Mouse (Mus musculus): ENCODE data around the gene Iqcd. TPM values are rescaled to one million over a fixed set of nuclear protein-coding genes. Genes with fewer than 3 reads are reported as not detected.

Gene Iqcd
- total RNA-seq, 2 experiments from 2014 or later, result 0.13 TPM; not detected in 1

DNA sequence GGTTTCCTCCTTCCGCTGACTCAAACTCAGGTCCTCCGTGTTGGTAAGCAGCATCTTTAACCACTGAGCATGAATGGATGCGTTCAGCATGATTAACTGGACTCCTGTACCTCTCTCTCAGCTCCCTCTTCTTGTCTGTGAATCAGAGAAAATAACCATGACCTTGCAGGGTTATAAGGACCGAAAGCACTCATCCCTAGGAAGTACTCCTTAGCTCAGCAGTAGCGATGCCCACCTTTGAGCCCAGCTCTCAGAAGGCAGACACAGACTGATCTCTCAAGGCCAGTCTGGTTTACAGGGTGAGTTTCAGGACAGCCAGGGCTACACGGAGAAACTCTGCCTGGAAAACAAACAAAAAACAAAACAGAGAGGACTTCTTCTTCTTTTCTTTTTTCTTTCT lies 5.7 kb downstream of the Iqcd start:
- intact Hi-C loops (cut with DNase I; ENCODE audit: low total_unique reads), result no loop called here
- no peak for DNase-seq

DNA sequence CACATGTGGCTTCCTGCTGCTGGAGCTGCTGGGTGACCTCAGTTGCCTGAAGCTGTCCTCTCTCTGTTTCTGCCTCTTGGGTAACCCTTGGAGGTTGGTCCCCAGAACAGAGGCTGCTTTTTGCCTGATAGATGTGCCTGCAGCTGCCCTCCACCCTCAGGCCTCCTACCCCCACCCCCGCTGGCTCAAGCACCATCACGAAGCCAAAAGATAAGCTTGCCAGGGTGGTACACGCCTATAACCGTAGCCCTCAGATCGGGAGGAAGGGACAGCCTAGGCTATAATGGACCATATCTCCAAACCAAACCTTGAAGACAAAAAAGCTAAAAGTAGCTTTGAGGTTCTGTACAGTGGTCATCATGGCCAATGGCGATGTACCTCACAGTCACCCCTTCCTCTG lies 10.8 kb downstream of the Iqcd start:
- DNase-seq, result no peak
- intact Hi-C loops (cut with DNase I; ENCODE audit: low total_unique reads), result loop anchor here (5.0 kb wide), 2 partner anchors 42 to 77 kb away; no protein-coding TSS in a partner anchor

DNA sequence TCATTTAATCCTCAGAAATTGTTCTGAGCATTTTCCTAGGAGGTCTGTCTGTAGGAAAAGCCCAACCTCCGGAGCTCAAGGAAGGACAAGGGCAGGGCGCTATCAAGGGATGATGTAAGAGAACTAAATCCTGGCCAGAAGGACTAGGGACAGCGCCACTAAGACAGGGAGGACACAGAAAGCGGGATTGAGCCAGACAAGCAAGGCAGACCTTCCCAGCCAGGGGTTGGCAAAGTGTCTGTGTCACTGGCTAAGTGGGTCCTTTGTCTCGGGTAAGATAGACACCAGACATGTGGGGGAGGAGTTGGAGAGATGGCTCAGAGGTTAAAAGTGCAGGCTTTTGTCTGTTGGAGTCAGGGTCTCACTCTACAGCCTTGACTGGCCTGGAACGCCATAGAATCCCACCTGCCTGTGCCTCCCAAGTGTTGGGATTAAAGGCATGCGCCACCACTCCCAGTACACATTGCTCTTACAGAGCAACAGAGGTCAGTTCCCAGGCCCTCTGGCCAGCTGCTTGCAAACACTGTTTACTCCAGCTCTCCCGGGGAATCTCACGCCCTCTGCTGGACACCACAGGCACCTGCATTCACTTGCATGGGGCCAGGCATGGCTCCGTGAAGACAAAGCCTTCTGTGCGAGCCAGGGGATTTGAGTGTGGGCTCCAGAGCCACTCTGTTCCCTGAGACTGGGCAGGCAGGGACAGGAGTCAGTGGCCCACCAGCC lies 12.3 kb downstream of the Iqcd start:
- no peak for DNase-seq
- intact Hi-C loops (cut with DNase I; ENCODE audit: low total_unique reads), result loop anchor here (5.0 kb wide), 2 partner anchors 44 to 79 kb away; no protein-coding TSS in a partner anchor

DNA sequence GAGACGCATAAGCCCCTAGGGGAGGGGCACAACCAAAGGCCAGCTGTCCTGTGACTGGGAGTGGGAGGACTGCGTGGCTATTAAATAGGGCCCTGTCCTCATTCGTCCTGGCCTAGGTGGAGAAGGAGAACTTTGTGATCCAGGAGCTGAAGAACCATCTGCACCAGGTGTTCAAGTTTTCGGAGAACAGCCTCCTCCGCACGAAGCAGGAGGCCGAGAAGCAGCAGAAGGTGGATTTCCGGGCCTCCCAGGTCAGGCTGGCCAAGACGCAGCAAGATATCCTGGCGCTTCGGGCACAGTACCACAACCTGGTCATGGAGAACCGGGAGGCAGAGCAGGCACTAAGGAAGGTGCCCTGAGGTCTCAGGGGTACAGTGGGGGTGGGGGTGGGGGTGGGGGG lies 13.4 kb downstream of the Iqcd start:
- intact Hi-C loops (cut with DNase I; ENCODE audit: low total_unique reads), result loop anchor here (5.0 kb wide), 2 partner anchors 45 to 80 kb away; no protein-coding TSS in a partner anchor

DNA sequence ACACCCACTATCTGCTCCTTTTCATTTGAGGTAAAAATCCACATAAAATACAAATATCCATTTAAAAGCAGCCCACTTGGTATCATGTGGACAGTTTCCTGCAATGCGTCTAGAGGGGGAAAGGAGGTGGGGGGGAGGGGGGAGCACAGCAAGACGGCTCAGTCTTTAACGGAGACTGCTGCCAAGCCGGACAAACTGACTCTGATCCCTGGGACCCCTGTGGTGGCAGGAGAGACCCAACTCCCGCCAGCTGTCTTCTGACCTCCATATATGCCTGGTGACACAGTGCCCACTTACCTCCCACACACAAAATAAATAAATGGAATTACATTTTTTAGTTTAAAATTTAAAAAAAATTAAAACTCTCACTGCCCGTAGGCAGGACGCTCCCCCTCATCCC lies 14.7 kb downstream of the Iqcd start:
- no peak for DNase-seq
- intact Hi-C loops (cut with DNase I; ENCODE audit: low total_unique reads), result loop anchor here (5.0 kb wide), 2 partner anchors 46 to 81 kb away; no protein-coding TSS in a partner anchor

More for the DNA sequence above, 13.4 kb downstream of the Iqcd start:
- DNase-seq, result no peak

DNA sequence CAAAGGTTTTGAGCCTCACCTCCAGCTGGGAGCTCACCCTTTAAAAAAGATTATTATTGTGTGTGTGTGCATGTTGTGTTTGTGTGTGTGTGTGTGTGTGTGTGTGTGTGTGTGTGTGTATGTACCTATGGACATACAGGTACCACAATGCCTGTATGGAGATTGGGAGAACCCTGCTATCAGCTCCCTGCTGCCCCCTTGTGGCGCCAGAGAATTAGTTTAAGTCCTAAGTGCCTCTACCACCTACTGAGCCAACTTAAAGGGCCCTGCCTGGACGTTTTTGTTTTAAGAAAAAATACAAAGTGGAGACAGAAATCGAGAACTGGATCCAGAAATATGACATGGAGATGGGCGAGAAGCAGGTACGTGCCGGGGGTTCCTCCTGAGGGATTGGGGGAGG lies 16.0 kb downstream of the Iqcd start:
- DNase-seq, result peak; percentile 83
- intact Hi-C loops (cut with DNase I; ENCODE audit: low total_unique reads), result loop anchor here (5.0 kb wide), 3 partner anchors 48 to 98 kb away; no protein-coding TSS in a partner anchor

DNA sequence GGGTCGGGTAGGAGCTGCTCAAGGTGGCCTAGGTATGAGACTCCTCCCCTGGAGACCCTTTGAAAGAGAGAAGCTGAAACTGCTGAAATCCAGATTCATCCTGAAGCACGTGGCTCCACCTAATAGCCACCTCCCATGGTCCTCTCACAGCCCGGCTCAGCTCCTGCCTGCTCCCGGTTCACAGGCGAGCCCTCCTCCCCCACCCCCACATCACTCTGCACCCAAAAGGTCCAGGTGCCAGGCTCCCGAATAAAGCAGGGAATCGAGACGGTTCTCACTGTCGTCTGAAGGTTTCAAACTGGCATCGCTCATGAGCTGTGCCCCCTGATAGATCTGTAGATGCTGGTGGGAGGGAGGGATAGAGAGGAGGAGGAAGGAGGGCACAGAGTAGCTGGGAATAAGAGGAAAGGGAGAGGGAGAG lies 16.4 kb downstream of the Iqcd start:
- intact Hi-C loops (cut with DNase I; ENCODE audit: low total_unique reads), result loop anchor here (5.0 kb wide), 1 partner anchor 98 kb away; no protein-coding TSS in a partner anchor
- DNase-seq, result no peak

DNA sequence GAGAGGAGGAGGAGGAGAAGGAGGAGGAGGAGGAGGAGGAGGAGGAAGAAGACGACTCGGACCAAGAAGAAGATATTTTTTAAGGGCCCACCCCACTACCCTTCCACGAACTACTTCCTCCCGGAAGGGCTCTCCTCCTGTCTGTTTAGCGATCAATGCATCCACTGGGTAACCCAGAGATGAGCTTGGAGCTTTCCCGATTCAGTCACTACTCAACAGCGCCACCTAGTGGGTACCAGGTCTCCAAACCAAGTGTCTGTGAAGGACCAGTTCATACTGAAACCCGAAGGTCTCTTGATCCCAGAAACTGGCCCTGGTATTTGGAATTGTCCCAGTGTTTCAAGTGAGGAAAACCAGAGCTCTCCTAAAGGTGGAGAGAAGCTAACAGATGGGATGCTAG lies 16.9 kb downstream of the Iqcd start:
- peak; percentile 89 for DNase-seq
- intact Hi-C loops (cut with DNase I; ENCODE audit: low total_unique reads), result loop anchor here (5.0 kb wide), 1 partner anchor 98 kb away; no protein-coding TSS in a partner anchor

DNA sequence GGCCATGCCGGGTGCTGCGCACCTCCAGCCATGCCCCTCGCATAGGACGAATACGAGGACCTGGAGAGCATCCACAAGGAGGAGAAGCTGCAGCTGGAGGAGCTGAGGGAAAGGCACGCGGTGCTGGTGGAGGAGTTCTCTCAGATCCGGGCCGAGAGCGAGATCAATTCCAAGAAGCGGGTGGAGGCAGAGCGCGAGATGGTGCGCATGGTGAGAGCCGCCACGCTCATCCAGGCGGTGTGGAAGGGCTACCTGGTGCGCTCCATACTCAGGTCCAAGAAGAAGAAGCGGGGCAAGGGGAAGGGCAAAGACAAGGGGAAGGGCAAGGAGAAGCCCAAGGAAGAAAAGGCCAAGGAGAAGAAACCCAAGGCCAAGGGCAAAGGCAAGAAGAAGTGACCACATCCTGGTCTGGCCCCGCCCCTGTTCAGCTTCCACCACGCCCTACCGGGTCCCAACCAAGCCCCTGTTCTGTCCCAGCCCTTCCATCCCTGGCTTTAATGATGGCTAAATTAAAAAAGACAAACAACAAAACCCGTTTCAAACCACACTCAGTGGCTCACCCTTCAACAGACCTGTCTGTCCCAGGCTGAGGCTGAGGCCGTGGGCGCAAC lies 17.9 kb downstream of the Iqcd start:
- intact Hi-C loops (cut with DNase I; ENCODE audit: low total_unique reads), result loop anchor here (5.0 kb wide), 1 partner anchor 99 kb away; no protein-coding TSS in a partner anchor
- DNase-seq, result no peak

DNA sequence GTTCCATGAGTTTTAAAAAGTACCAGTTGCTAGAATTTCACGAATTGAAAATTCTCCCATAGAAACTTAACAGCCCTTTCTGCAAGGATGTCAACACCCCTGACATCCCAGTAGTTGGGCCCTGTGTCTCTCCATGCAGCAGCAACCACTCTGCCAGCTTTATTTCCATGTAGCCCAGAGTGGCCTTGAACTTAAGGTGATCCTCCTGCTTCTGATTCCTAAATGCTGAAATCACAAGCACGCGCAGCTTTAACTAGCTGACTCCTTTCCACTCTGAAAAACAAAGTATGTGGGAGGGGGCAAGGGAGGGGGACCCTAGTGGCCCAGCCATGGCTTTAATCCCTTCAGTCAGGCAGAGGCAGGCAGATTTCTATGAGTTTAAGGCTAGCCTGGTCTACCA lies 18.5 kb downstream of the Iqcd start:
- intact Hi-C loops (cut with DNase I; ENCODE audit: low total_unique reads), result loop anchor here (5.0 kb wide), 1 partner anchor 100 kb away; no protein-coding TSS in a partner anchor

DNA sequence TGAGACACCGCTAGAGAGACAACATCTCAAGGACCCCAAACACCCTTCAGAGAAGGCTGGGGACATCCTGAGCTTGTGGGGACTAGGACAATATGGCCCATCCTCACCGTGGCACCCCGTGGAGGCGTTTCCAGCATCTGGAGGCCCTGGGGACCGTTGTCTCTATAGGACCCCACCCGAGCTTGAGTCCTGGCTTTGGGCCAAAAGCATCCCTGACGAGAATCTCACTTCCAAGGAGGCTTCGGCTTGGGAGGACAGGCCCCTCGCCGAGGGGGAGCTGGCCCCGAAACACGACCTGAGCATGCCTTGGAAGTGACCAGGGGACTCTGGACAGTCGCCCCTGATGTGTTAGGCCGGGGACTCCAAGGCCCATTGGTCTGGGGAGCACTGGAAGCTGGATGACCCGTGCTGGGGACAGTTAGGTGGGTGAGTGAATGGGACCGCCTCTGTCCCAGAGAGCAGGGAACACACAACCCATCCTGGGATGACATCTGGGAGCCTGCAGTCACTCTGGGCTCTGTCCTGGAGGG lies 20.5 kb downstream of the Iqcd start:
- intact Hi-C loops (cut with DNase I; ENCODE audit: low total_unique reads), result loop anchor here (5.0 kb wide), 1 partner anchor 102 kb away; no protein-coding TSS in a partner anchor
- no peak for DNase-seq

More for the DNA sequence above, 18.5 kb downstream of the Iqcd start:
- DNase-seq, result no peak

DNA sequence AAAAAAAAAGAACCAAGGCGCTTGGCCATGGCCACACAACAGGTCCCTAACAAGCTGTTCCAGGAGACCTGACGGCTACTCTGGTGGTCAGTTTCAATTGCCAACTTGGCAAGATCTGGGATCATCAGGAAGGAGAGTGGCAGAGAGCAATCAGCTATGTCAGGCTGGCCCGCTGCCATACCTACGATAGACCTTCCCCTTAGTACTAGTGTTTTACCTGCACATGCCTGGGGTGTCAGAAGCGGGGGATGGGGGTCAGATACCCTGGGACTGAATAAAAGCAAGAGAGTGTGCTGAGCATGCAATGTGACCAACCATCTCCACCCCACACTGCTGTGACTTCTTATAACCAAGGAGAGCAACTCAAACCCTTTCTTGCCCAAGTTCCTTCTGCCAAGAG lies 22.1 kb downstream of the Iqcd start:
- intact Hi-C loops (cut with DNase I; ENCODE audit: low total_unique reads), result no loop called here
- DNase-seq, result no peak

DNA sequence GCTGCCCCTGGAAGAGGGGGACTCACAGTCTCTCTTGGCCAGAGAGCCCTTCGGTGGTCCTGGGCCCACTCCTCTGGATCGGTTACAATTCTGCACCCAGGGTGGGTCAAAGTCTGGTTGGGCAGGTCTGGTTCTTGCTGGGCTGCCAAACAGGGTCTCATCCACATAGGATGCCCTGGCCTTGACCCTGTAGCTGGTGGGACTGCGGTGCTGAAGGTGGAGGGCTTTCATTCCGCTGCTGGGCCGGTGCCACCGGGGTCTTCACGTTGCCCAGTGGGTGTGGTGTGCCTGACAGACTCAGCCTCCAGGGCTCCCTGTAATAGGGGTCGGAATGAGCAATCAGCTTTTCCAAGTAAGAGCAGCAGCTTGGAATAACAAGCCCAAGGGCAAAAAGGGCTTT lies 22.6 kb downstream of the Iqcd start:
- no peak for DNase-seq
- intact Hi-C loops (cut with DNase I; ENCODE audit: low total_unique reads), result no loop called here

DNA sequence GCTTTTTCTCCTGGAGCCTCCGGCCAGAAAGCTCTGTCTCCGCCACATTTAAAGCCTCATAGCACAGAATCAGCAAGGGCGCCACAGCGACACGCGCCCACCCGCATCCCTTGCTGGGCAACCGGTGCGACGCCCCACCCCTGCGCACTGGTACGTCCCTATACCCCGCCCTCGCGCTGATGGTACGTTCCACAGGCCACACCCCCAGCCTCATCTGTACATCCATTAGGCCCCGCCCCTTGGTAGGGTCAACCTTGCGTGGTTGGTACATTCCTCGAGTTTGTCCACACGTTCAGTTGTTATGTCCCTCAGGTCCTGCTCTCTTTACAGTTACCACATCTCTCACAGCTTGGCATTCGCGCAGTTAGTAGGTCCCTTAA lies 23.6 kb downstream of the Iqcd start, which contains the start of the genes Rita1 and Ddx54:
Gene Rita1 (minus strand): TSS at position 148 of the 380 bp plus-strand sequence.
Gene Ddx54 (plus strand): TSS at position 298 of the 380 bp plus-strand sequence.
- intact Hi-C loops (cut with DNase I; ENCODE audit: low total_unique reads), result no loop called here

DNA sequence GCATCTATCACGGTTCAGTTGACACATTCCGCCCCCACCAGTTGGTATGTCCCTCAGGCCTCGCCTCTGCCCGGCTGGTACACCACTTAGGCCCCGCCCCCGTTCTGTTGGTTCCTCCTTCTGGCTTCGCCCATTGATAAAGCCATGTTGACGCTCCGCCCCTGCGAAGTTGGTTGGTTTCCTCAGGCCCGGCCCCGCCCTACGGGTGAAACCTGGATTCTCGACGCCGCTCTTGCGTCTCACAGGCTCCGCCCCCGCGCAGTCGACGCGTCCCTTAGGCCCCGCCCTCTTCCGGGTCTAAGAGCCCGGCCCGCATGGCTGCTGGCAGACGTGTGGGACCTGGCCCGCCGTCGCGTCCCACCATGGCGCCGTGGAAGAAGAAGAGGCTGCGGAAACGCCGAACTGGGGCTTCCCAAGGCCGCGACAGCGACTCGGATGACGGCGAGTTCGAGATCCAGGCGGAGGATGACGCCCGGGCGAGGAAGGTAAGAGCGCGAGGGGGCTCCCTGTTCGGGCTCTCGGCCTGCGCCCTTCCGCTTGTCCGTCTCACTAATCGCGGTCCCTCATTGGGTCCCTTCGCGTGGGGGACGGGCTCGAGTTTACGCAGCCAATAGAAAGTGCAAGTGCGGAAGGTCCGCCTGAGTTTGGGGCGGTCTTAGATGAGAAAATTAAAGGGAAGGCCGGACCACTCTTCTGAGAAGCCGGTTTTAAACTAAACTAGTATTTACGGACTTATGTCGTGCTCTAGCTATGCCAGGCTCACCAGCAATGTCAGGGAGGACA lies 24.2 kb downstream of the Iqcd start:
- DNase-seq, result peak; percentile 100
- intact Hi-C loops (cut with DNase I; ENCODE audit: low total_unique reads), result no loop called here

More for the DNA sequence above, 23.6 kb downstream of the Iqcd start, which contains the start of the genes Rita1 and Ddx54:
- peak; percentile 96 for DNase-seq

DNA sequence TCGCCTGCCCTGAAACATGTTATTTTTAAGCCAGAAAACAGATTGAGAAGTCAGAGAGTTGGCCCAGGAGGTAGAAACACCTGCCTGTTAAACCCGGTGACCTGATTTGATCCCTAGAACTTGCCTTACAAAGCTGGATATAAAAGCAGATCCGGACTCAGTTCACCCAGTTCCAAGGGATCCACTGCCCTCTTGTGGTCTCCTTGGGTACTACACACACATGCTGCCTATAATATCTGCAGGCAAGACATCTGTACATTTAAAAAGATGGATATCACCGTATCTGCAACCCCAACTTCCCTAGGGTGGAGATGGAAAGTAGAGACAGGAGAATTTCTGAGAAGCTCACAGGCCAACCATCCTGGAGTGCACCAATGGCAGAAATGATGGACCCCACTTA lies 27.1 kb downstream of the Iqcd start:
- DNase-seq, result no peak
- intact Hi-C loops (cut with DNase I; ENCODE audit: low total_unique reads), result no loop called here

DNA sequence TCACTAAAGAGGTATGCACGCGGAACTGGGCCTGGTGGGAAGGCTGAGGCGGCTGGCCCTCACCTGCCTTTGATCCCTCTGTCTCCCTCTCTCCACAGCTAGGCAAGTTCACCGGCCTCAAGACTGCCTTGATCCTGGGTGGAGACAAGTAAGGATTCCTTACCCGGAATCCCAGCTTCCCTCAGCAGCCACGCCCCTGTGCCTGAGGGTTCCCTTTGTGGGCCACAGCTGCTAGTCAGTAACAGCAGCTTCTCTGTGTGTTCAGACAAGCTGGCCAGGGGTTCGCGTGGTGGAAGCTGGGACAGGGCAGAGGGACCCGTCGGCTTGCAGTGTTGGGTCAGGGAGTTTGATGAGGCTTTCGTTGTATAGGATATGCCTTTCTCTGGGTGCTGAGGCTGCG lies 30.0 kb downstream of the Iqcd start:
- DNase-seq, result no peak
- intact Hi-C loops (cut with DNase I; ENCODE audit: low total_unique reads), result no loop called here

DNA sequence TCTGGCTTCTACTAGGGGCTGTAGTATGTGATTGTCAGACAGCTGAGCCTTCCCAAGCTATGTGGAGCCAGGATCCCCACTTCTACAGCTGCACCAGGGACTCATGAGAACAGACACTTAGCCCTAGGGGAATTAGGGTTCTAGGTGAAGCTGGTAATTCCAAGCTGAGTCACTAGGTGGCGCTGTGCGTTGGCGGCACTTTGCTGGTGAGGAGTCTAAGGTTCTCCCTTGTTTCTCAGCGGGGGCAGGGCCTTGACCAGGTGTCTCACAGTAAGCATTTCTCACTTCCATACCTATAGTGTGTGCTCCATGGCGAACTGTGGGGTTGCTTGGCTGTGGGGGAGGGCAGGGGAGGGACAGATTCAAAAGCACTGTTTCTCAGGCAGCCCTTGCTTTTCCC lies 30.4 kb downstream of the Iqcd start:
- intact Hi-C loops (cut with DNase I; ENCODE audit: low total_unique reads), result no loop called here
- no peak for DNase-seq

DNA sequence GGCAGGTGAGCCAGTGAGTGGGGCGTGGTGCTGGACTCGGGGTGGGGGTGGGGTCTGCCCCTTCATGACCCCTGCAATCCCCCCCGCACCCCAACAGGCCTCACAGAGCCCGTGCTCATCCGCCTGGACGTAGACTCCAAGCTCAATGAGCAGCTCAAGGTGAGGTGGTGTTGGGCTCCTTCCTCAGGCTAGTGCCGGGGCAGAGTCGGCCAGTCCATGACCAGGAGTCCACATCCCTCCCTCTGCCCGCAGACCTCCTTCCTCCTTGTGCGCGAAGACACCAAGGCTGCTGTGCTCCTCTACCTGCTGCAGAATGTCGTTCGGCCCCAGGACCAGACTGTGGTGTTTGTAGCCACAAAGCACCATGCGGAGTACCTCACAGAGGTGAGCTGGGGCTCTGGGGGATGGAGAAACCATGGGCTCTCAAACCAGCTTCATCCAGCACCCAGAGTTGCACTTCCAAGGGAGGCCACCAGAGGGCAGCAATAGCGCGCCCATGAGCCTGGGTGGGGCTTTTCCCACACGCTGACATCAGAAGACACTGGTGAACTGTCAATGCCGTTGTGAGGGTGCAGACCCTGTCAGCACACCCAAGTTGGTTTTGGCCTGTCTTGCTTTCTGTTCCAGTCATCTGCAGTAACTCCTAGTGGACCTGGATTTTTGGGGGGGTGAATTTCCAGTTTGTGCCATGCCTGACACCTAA lies 31.7 kb downstream of the Iqcd start:
- intact Hi-C loops (cut with DNase I; ENCODE audit: low total_unique reads), result loop anchor here (2.0 kb wide), 1 partner anchor 56 kb away; no protein-coding TSS in a partner anchor
- DNase-seq, result peak; percentile 78
